Mouse (Mus musculus) gastrocnemius, postnatal 10 days (tissue): Measurements from ENCODE around the gene Spen. TPM values are rescaled to one million over a fixed set of nuclear protein-coding genes. Genes with fewer than 3 reads are reported as not detected.

ENCODE experiments used
- DNase-seq: peaks from one replicate; pipeline ENCODE4 v3.0.0; 2021; ENCODE audit warnings: mixed read lengths
- total RNA-seq, 2 experiments: library from RNA; stranded (reverse); gene quantifications; 2 replicates each; pipeline ENCODE4 v1.2.3; 2021

The Spen gene
- total RNA-seq, 2 experiments from 2014 or later: 23.4 to 30.9 TPM

GRCm38 (mm10) chr4:141472641-141473321 lies 65.6 kb downstream of the Spen start:
- DNase-seq: no peak

GRCm38 (mm10) chr4:141471491-141471890 lies 66.9 kb downstream of the Spen start:
- no peak for DNase-seq

- no peak for DNase-seq
Observed at GRCm38 (mm10) chr4:141469343-141469742, 69.1 kb downstream of the Spen start.

DNA sequence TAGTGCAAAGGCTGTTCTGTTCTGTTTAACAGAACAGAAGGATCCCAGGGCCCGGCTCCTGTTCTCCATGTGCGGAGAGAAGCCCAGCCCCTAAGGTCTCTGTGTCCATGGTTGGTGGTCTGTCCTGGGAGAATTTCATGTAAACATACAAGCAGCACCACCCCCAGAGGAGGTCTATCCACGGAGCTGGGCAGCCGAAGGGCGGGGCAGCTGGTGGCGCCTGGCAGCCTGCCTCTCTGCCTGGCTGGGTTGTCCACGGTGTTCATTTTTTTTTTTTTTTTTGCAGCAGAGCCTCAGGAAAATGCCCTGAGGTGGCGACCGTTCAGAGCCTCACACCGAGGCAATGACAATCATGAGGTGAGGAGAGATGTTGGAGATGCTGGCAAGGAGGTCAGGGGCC lies 69.8 kb downstream of the Spen start:
- no peak for DNase-seq

DNA sequence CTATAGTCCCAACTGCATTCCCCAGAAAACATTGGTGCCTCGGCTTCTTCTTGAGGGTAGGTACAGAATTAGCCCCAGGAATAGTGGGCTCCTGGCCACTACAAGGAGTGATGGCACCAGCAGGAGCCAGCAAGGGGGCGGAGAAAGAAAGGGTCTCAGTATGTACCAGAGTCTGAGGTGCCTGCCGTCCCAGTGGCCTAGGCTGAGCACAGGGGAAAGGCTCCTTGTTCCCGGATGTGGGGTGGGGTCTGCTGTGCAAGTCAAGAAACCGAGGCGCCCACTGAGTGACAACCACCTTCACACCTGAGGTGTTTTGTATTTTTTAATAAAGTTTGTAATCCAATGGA lies 70.8 kb downstream of the Spen start:
- DNase-seq: no peak

DNA sequence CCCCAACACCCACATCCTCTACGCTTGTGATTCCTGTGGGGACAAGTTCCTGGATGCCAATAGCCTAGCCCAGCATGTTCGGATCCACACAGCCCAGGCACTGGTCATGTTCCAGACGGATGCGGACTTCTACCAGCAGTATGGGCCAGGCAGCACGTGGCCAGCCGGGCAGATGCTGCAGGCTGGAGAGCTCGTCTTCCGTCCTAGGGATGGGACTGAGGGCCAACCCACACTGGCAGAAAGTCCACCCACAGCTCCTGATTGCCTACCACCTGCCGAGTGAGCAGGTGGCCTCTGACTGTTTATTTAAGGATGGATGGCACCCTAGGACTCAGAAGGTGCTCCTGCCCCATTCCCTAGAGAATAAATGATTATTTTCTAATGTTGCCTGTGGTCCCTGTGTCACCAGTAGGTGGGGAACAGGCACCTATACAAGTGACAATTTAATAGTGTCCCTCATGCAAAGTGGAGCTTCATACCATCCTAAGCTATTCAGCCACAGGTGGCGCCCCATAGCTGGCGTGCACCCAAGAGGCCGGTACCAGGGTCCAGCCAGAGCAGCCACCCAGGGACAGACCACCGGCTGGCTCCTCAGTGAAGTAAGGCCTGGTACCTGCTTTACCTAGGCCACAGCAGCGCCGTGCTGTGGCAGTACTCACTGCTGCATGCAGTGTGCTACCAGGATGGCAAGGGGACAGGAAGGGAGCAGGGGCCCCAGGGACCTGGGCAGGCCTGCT lies 71.4 kb downstream of the Spen start:
- DNase-seq: no peak

DNA sequence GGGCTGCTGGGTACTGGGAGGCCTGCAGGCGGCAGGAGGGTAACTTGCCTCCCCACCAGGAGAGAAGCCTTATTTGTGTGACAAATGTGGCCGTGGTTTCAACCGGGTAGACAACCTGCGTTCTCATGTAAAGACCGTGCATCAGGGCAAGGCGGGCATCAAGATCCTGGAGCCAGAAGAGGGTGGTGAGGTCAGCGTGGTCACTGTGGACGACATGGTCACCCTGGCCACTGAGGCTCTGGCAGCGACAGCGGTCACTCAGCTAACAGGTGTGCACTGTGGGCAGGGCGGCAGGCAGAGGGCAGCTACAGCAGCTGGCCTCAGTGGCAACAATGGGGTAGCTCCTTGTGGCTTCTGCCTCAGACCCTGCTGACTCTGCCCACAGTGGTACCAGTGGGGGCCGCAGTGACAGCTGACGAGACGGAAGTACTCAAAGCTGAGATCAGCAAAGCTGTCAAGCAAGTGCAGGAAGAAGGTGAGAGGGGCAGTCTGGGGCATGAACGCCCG lies 72.1 kb downstream of the Spen start:
- DNase-seq: no peak

- DNase-seq: no peak
Observed at GRCm38 (mm10) chr4:141465512-141466288, 72.7 kb downstream of the Spen start.

DNA sequence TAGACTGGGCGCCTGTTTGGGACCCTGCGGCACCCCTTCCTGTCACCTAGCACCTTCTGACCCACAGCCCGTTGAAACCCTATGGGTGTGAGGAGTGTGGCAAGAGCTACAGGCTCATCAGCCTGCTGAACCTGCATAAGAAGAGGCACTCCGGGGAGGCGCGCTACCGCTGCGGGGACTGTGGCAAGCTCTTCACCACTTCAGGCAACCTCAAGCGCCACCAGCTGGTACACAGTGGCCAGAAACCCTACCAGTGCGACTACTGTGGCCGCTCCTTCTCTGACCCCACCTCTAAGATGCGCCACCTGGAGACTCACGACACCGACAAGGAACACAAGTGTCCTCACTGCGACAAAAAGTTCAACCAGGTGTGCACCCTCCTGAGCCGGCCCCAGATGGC lies 73.7 kb downstream of the Spen start:
- no peak for DNase-seq

DNA sequence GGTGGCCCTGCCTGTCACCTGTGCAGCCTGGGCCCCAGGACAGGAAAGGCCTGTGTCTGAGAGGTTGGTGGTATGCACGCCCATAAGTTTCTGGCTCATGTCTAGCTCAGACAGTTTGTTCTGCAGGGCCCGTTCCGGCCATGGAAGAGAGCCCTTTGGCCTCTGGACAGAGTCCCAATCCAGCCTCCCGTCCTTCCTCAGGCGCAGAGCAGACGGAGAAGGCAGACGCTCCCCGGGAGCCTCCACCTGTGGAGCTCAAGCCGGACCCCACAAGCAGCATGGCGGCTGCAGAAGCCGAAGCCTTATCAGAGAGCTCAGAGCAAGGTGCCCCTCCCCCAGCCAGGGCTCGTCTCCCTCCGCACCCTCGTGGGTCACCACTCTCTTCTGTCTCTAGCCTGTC lies 74.9 kb downstream of the Spen start:
- no peak for DNase-seq

GRCm38 (mm10) chr4:141461576-141461975 lies 76.8 kb downstream of the Spen start:
- no peak for DNase-seq

DNA sequence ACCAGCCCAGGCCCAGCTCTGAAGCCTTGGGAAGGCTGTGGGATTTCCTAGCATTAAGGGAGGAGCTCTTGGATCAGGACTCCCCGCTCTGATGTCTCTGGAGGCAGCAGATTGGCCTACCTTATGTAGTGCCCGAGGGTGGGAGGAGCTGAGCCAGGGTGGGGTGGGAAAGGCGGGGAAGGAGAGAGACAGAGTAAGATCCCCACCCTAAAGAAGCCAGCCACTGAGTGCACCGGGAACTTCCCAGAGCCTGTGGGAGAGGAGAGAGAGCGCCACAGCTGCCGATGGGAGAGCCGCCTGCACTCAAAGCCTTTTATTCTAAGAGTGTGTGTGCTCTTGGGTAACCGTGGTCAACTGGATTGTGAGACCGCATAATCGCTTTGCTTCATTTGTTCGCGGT lies 77.3 kb downstream of the Spen start:
- DNase-seq: no peak

- no peak for DNase-seq
Observed at GRCm38 (mm10) chr4:141460481-141460880, 77.9 kb downstream of the Spen start.

GRCm38 (mm10) chr4:141459766-141460165 lies 78.6 kb downstream of the Spen start:
- no peak for DNase-seq

DNA sequence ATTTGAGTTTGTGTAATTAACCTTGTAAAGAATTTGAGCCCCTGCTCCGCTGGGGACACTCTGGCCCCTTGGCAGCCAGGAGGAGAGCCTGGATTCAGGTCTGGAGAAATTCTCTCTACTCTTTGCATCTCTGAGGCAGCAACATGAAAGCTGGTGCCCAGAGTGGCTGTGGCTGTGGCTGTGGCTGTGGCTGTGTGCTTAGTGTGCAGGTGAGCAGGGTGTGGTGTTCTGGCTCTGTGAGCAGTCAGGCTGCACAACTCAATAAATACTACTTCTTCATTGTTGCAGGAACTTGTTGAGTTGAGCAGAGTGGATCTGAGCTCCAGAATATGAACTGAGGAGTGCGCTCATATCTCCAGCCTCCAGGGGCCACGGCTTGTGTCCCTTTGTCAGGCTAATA lies 79.5 kb downstream of the Spen start:
- no peak for DNase-seq

GRCm38 (mm10) chr4:141458236-141458635 lies 80.2 kb downstream of the Spen start:
- DNase-seq: peak; percentile 55

DNA sequence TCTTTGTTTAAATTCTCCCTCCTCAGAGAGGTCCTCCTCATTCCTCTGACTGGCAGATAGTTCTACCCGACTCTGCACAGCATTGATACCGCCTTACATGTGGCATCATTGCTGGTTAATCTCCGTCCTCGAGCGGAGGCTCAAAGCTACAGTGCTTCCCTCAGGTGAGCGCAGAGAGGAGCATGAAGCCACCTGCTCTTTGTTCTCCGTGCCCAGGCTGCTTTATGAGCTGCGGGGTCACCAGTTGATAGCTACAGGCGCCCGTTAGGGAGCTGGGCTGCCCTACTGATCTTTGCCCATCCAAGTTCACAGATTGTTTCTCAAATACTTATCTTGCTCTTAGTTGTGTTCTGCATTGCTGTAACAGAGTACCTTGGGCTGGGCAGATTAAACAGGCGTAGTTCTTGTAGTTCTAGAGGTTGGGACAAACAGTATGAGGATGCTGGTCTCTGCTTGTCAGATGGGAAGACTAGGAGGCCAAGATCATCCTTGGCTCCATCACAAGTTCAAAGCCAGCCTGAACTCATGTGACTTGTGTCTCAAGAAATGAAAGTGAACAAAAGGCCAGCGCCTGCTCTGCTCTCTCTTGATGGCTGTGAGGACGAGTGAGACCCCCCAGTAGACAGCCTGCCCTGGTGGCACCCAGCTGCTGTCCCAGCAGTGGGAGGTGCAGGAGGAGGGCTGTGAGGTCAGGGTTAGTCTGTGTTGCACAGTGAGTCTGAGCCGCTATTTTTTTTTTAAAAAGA lies 82.0 kb downstream of the Spen start:
- DNase-seq: no peak

DNA sequence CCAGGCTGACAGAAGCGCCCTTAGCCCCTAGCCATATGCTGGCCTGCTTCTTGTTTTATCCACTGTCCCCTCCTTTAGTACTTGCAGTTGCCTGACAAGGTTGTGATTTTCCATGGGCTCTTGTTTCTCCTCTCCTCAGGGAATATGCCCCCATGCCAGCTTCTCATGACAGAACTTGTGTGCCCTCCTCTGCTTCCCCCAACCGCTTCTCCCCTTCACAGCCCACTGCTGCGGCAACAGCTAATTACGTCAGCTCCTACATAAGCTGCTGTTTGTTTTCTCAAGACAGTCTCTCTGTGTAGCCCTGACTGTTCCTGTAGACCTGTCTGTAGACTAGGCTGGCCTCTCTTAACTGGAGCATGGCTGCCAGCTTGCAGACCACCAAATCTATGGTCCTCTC lies 82.9 kb downstream of the Spen start:
- DNase-seq: no peak

- DNase-seq: no peak
Observed at GRCm38 (mm10) chr4:141454581-141455350, 83.6 kb downstream of the Spen start.

- no peak for DNase-seq
Observed at GRCm38 (mm10) chr4:141451916-141452450, 86.4 kb downstream of the Spen start.

DNA sequence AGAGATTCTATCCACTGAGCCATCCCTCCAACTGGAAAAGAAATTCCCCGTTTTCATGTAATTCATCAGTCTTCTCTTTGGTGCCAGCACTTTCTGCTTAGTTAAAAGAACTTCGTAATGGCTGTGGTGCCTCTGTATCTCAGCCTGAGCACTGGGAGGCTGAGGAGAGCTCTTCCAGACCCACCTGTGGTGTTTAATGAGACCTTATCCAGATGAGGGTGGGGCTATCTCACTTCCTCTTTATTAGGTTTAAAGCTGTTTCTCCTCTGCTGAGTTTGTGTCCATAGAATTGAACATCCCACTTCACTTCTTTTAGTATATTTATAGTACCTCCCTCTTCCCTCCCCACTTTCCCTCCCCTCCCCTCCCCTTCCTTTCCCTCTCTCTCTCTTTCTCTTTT lies 87.1 kb downstream of the Spen start:
- no peak for DNase-seq
